Mouse (Mus musculus) liver, embryonic 12.5 days (tissue): ENCODE data around the gene Etnk2. TPM values are rescaled to one million over a fixed set of nuclear protein-coding genes. Genes with fewer than 3 reads are reported as not detected.

ENCODE experiments used
- ATAC-seq: fragments of 200-750 bp; cut with Nextera tagmentation; 2 replicates; pipeline ENCODE4 v1.8.0; 2017; ENCODE audit warnings: moderate number of reproducible peaks, mild to moderate bottlenecking, moderate library complexity
- H3K27ac ChIP-seq: fragments of 300-500 bp; sonication (generic); 2 replicates; pipeline ENCODE4 v1.5.1; 2016; ENCODE audit warnings: mild to moderate bottlenecking
- H3K27me3 ChIP-seq: fragments of 300-500 bp; sonication (generic); replicated peaks from 2 replicates; pipeline ENCODE4 v1.6.1; 2016; ENCODE audit warnings: mild to moderate bottlenecking, moderate library complexity
- H3K36me3 ChIP-seq: fragments of 300-500 bp; sonication (generic); 2 replicates; pipeline ENCODE4 v1.6.1; 2016; ENCODE audit warnings: mild to moderate bottlenecking, moderate library complexity
- H3K4me1 ChIP-seq: fragments of 300-500 bp; sonication (generic); 2 replicates; pipeline ENCODE4 v1.6.1; 2016
- H3K4me2 ChIP-seq: fragments of 300-500 bp; sonication (generic); 2 replicates; pipeline ENCODE4 v1.6.1; 2016; ENCODE audit warnings: mild to moderate bottlenecking, moderate library complexity
- H3K4me3 ChIP-seq: fragments of 300-500 bp; sonication (generic); 2 replicates; pipeline ENCODE4 v1.5.1; 2016; ENCODE audit warnings: mild to moderate bottlenecking, moderate library complexity
- H3K9ac ChIP-seq: fragments of 300-500 bp; sonication (generic); 2 replicates; pipeline ENCODE4 v1.6.1; 2016; ENCODE audit warnings: mild to moderate bottlenecking, moderate library complexity
- H3K9me3 ChIP-seq: fragments of 300-500 bp; sonication (generic); replicated peaks from 2 replicates; pipeline ENCODE4 v1.6.1; 2016; ENCODE audit warnings: mild to moderate bottlenecking, moderate library complexity
- WGBS: fragments of 180-500 bp; shearing (Covaris S2); methylation state at CpG from one replicate; pipeline ENCODE4 v1.1.7; 2016; ENCODE audit not compliant: insufficient replicate concordance; 5-methylcytosine and 5-hydroxymethylcytosine counted together
- polyA plus RNA-seq: library from polyadenylated mRNA; unstranded; fragments of >200 nt; fragmentation: Nextera tagmentation; extraction: Ambion mirVana; gene quantifications from 2 replicates; pipeline ENCODE4 v1.2.1, GENCODE M21; 2016

Gene Etnk2
- polyA plus RNA-seq, 1 experiment from 2014 or later, result 4.1 TPM

DNA sequence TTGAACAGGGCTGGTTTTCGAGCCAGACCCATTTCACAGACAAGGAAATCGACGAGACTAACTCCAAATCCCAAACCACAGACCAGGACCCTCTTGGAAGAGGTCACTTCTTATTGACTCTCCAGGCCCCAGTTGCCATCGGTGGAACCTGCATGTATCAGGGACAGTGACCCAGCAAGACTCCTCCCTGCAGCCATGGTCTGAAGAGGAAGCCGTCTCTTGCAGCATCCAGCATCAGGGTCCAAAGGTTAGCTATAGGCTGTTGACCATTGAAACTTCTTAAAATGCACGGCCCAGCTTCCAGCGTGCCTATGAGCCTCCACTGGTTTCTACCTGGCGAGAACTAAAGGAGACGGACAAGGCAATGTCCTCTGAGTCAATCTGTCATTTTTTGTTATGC, 46.4 kb downstream of the Etnk2 start:
- no peak overlapping the region for H3K4me3 ChIP-seq
- H3K9me3 ChIP-seq, result no peaks in the 10 kb centered on the region
- H3K9ac ChIP-seq, result no peak overlapping the region
- no peak overlapping the region for H3K27ac ChIP-seq
- 62% methylated on average over 9 of the region's 9 CpGs for WGBS
- H3K27me3 ChIP-seq, result no peaks in the 10 kb centered on the region
- H3K4me1 ChIP-seq, result peaks cover 17% of the 10 kb centered on the region; the same call in 1 of the 2 replicates
- H3K4me2 ChIP-seq, result no peak overlapping the region
- H3K36me3 ChIP-seq, result 0 out of 2 replicates have a peak, but pooled peaks cover 3% of the 10 kb centered on the region
- ATAC-seq, result no peak

GRCm38 (mm10) chr1:133411506-133412147, 48.3 kb downstream of the Etnk2 start:
- H3K27ac ChIP-seq, result no peak overlapping the region
- no peak for ATAC-seq
- 65% methylated on average over 8 of the region's 8 CpGs for WGBS
- no peaks in the 10 kb centered on the region for H3K9me3 ChIP-seq
- H3K4me3 ChIP-seq, result no peak overlapping the region
- H3K4me2 ChIP-seq, result no peak overlapping the region
- H3K9ac ChIP-seq, result no peak overlapping the region
- no peaks in the 10 kb centered on the region for H3K36me3 ChIP-seq
- H3K4me1 ChIP-seq, result peaks cover 24% of the 10 kb centered on the region
- H3K27me3 ChIP-seq, result no peaks in the 10 kb centered on the region

GRCm38 (mm10) chr1:133412941-133413340, 49.6 kb downstream of the Etnk2 start:
- H3K36me3 ChIP-seq, result no peaks in the 10 kb centered on the region
- H3K27ac ChIP-seq, result no peak overlapping the region
- no peaks in the 10 kb centered on the region for H3K9me3 ChIP-seq
- peaks cover under 1% of the 10 kb centered on the region; the same call in 1 of the 2 replicates for H3K27me3 ChIP-seq
- H3K9ac ChIP-seq, result no peak overlapping the region
- ATAC-seq, result no peak
- 42% methylated on average over 9 of the region's 9 CpGs for WGBS
- H3K4me2 ChIP-seq, result no peak overlapping the region
- H3K4me1 ChIP-seq, result peaks cover 37% of the 10 kb centered on the region
- no peak overlapping the region for H3K4me3 ChIP-seq

DNA sequence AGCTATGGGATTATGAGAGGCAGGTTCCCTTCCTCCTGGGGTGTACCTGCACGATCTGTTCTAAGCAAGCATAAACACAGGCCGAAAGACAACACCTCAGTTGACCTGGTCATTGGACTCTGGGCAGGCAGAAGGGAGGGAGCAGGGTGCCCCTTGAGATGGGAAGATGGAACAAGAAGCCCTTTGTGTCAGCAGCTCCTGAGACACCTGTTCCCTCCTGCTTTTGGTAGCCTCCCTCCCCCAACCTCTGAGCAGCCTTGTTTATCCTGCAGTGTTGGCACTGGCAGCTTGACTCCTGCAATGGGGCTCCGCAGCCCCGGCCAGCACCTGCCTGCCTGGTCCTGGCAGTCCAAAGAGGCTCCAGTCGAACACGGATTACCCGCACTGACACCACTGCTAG, 51.7 kb downstream of the Etnk2 start:
- no peak for ATAC-seq
- H3K36me3 ChIP-seq, result no peaks in the 10 kb centered on the region
- H3K4me1 ChIP-seq, result peaks cover 42% of the 10 kb centered on the region
- 67% methylated on average over 7 of the region's 7 CpGs for WGBS
- no peaks in the 10 kb centered on the region for H3K9me3 ChIP-seq
- peaks cover 21% of the 10 kb centered on the region for H3K27me3 ChIP-seq
- no peak overlapping the region for H3K27ac ChIP-seq
- no peak overlapping the region for H3K9ac ChIP-seq
- H3K4me2 ChIP-seq, result no peak overlapping the region
- no peak overlapping the region for H3K4me3 ChIP-seq

DNA sequence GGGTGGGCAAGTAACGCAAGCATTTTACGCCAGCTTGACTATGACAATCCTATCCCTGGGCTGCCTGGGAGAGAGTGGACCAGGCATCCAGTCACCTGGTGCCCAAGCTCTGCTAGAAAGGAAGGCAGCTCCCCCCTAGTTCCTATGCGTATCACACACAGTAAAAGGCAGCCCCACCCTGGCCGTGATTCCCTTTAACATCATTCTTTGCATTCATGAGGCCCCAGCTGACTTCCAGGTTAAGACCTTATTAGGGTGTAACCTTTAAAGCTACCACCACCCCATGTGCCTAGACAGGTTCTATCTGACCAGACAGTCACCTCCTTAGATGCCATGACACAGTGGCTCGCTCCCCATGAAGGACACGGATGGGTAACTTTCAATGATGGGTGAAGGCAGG, 52.1 kb downstream of the Etnk2 start:
- WGBS, result 80% methylated on average over 6 of the region's 6 CpGs
- no peak overlapping the region for H3K4me2 ChIP-seq

DNA sequence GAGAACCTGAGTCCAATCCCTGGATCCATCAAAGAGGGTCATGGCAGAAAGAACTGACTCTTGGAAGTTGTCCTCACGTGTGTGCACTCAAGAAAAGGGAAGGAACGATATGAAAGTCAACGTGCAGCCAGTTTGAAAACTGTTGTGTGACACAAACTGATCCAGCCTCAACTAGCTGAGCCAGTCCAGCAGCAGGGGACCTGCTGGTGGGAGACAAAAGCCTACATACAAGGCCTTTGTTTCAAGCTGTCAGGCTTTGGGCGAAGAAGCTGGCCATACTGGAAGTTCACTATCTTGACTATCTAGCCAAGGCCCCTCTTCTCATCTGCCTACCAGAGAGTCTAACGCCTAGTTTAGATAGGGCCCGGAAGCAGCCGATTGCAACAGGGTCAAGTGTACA, 53.1 kb downstream of the Etnk2 start:
- Histone ChIP-seq H3K4me2 (no peak overlapping the region), H3K4me3 (no peak overlapping the region), H3K27me3 (peaks cover 35% of the 10 kb centered on the region), H3K9me3 (no peaks in the 10 kb centered on the region), H3K4me1 (peaks cover 51% of the 10 kb centered on the region), H3K9ac (no peak overlapping the region), H3K27ac (no peak overlapping the region), H3K36me3 (no peaks in the 10 kb centered on the region)
- ATAC-seq, result no peak
- 54% methylated on average over 7 of the region's 7 CpGs for WGBS

More for the DNA sequence above, 52.1 kb downstream of the Etnk2 start:
- Histone ChIP-seq H3K27ac (no peak overlapping the region), H3K9me3 (no peaks in the 10 kb centered on the region), H3K9ac (no peak overlapping the region), H3K4me1 (peaks cover 42% of the 10 kb centered on the region), H3K36me3 (no peaks in the 10 kb centered on the region), H3K4me3 (no peak overlapping the region), H3K27me3 (peaks cover 25% of the 10 kb centered on the region)
- no peak for ATAC-seq

- ATAC-seq, result no peak
- H3K9ac ChIP-seq, result no peak overlapping the region
- peaks cover 42% of the 10 kb centered on the region for H3K27me3 ChIP-seq
- H3K4me2 ChIP-seq, result no peak overlapping the region
- H3K4me3 ChIP-seq, result no peak overlapping the region
- H3K36me3 ChIP-seq, result no peaks in the 10 kb centered on the region
- peaks cover 51% of the 10 kb centered on the region for H3K4me1 ChIP-seq
- 51% methylated on average over 3 of the region's 3 CpGs for WGBS
- no peak overlapping the region for H3K27ac ChIP-seq
- no peaks in the 10 kb centered on the region for H3K9me3 ChIP-seq
These were observed 53.7 kb downstream of the Etnk2 start for GRCm38 (mm10) chr1:133417113-133417512.

DNA sequence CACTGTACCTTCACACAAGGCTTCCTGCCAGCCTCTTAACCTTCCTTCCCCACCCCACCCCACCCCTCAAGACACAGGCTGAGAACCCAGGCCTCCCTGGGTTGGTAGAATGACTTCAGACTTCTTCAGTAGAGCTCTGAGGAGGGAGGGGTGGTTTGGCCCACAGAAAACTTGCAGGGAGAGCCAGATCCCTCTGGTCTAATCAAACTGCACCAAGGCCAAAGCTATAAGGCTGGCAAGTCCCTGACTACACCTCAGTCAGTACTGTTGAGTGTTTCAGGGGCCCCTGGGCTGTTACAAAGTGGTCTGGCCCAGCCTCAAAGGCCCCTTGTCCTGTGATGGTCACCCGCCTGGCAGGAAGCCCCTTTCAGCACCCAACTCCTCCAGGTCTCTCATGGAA, 54.2 kb downstream of the Etnk2 start:
- Histone ChIP-seq H3K36me3 (no peaks in the 10 kb centered on the region), H3K4me1 (peaks cover 51% of the 10 kb centered on the region), H3K9ac (no peak overlapping the region), H3K27me3 (peaks cover 46% of the 10 kb centered on the region), H3K9me3 (no peaks in the 10 kb centered on the region), H3K4me2 (peak overlapping the region; percentile 69), H3K4me3 (peak overlapping the region; percentile 52; the same call in 1 of the 2 replicates), H3K27ac (no peak overlapping the region)
- no peak for ATAC-seq
- WGBS, result 33% methylated on average over 1 of the region's 1 CpGs

GRCm38 (mm10) chr1:133418164-133418800, 54.9 kb downstream of the Etnk2 start:
- Histone ChIP-seq H3K4me2 (peak overlapping the region; percentile 69), H3K9ac (peak overlapping the region; percentile 44), H3K4me3 (peak overlapping the region; percentile 52), H3K36me3 (no peaks in the 10 kb centered on the region), H3K27me3 (peaks cover 53% of the 10 kb centered on the region), H3K9me3 (no peaks in the 10 kb centered on the region), H3K27ac (no peak overlapping the region), H3K4me1 (peaks cover 47% of the 10 kb centered on the region)
- WGBS, result 10% methylated on average over 28 of the region's 28 CpGs
- ATAC-seq, result no peak; the same call in 1 of the 2 replicates

GRCm38 (mm10) chr1:133419178-133419834, 55.9 kb downstream of the Etnk2 start:
- peaks cover 46% of the 10 kb centered on the region for H3K4me1 ChIP-seq
- no peak overlapping the region for H3K27ac ChIP-seq
- no peak for ATAC-seq
- no peak overlapping the region for H3K4me2 ChIP-seq
- WGBS, result 57% methylated on average over 3 of the region's 3 CpGs
- no peak overlapping the region for H3K4me3 ChIP-seq
- H3K9ac ChIP-seq, result no peak overlapping the region
- no peaks in the 10 kb centered on the region for H3K36me3 ChIP-seq
- H3K9me3 ChIP-seq, result no peaks in the 10 kb centered on the region
- H3K27me3 ChIP-seq, result peaks cover 63% of the 10 kb centered on the region

- ATAC-seq, result no peak
- H3K36me3 ChIP-seq, result no peaks in the 10 kb centered on the region
- H3K27me3 ChIP-seq, result peaks cover 75% of the 10 kb centered on the region
- H3K4me3 ChIP-seq, result no peak overlapping the region
- H3K9me3 ChIP-seq, result no peaks in the 10 kb centered on the region
- H3K9ac ChIP-seq, result no peak overlapping the region
- H3K4me1 ChIP-seq, result peaks cover 46% of the 10 kb centered on the region
- H3K27ac ChIP-seq, result no peak overlapping the region
- H3K4me2 ChIP-seq, result no peak overlapping the region
- WGBS, result 72% methylated on average over 3 of the region's 3 CpGs
These were observed 57.1 kb downstream of the Etnk2 start for GRCm38 (mm10) chr1:133420491-133420890.

- no peak overlapping the region for H3K9ac ChIP-seq
- no peaks in the 10 kb centered on the region for H3K36me3 ChIP-seq
- 50% methylated on average over 2 of the region's 2 CpGs for WGBS
These were observed 57.7 kb downstream of the Etnk2 start for GRCm38 (mm10) chr1:133421061-133421460.

More at GRCm38 (mm10) chr1:133421061-133421460, 57.7 kb downstream of the Etnk2 start:
- no peak for ATAC-seq
- Histone ChIP-seq H3K4me2 (no peak overlapping the region), H3K9me3 (no peaks in the 10 kb centered on the region), H3K27ac (no peak overlapping the region), H3K4me1 (peaks cover 45% of the 10 kb centered on the region), H3K27me3 (peaks cover 81% of the 10 kb centered on the region), H3K4me3 (no peak overlapping the region)
